Mouse (Mus musculus): ENCODE measurements at regions not wholly inside any gene's neighbourhood (a gene's known extent, or its start where the extent isn't known, plus 50 kb on each side); places are given as distances from the start of the nearest gene placed in this dataset.
A peak's percentile ranks its signal among the peaks of the same experiment; 100 is the strongest.

DNA sequence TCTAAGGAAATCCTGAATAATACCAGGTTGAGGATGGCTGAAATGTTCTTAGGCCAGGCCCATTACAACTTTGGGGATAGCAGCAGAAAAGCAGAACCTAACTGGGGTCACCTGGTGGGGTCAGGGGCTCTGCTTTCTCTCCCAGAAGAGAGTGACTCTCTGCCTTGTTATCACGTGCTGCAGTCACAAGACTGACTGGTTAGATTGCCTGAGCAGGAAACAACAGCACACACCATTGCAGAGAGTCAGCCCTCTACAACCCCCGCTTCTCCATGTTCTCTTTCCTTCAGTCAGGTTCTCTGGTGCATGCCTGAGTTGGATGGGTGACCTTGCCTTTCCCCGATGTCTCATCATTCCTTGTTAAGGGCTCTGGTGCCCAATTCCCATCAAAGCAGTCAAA is 91.2 kb upstream of the Hsd17b12 start:
- H3K9me3 ChIP-seq (replicated peaks) = no peaks in the 10 kb centered on the region
- no peak for ATAC-seq (ENCODE audit: insufficient number of reproducible peaks, low FRiP score)
- H3K36me3 ChIP-seq = no peaks in the 10 kb centered on the region
- H3K9ac ChIP-seq = no peak overlapping the region
- H3K4me3 ChIP-seq = no peak overlapping the region
- 47% methylated on average over 3 of the region's 3 CpGs for WGBS
- peaks cover 33% of the 10 kb centered on the region for H3K27me3 ChIP-seq (replicated peaks)
- no peak overlapping the region for H3K27ac ChIP-seq (ENCODE audit: poor library complexity, severe bottlenecking)
- no peak overlapping the region for H3K4me2 ChIP-seq
- peaks cover 42% of the 10 kb centered on the region for H3K4me1 ChIP-seq (replicated peaks)

GRCm38 (mm10) chr2:94246851-94247471 is 89.2 kb upstream of the Hsd17b12 start:
- Histone ChIP-seq H3K27me3 (replicated peaks) (peaks cover 52% of the 10 kb centered on the region), H3K4me1 (replicated peaks) (peaks cover 52% of the 10 kb centered on the region), H3K4me2 (peak overlapping the region; percentile 87), H3K4me3 (peak overlapping the region; percentile 47), H3K9ac (peak overlapping the region; percentile 49; the same call in 1 of the 2 replicates), H3K27ac (ENCODE audit: poor library complexity, severe bottlenecking) (no peak overlapping the region), H3K9me3 (replicated peaks) (no peaks in the 10 kb centered on the region), H3K36me3 (no peaks in the 10 kb centered on the region)
- no peak for ATAC-seq (ENCODE audit: insufficient number of reproducible peaks, low FRiP score)
- 2% methylated on average over 30 of the region's 30 CpGs for WGBS

- peaks cover 59% of the 10 kb centered on the region for H3K27me3 ChIP-seq (replicated peaks)
- H3K9me3 ChIP-seq (replicated peaks) = no peaks in the 10 kb centered on the region
- H3K4me2 ChIP-seq = peak overlapping the region; percentile 87
- peaks cover 58% of the 10 kb centered on the region for H3K4me1 ChIP-seq (replicated peaks)
- no peak overlapping the region for H3K27ac ChIP-seq (ENCODE audit: poor library complexity, severe bottlenecking)
- peak overlapping the region; percentile 47; the same call in 1 of the 2 replicates for H3K4me3 ChIP-seq
- no peak overlapping the region for H3K9ac ChIP-seq
- 26% methylated on average over 9 of the region's 9 CpGs for WGBS
- no peaks in the 10 kb centered on the region for H3K36me3 ChIP-seq
- ATAC-seq (ENCODE audit: insufficient number of reproducible peaks, low FRiP score) = no peak
Observed at GRCm38 (mm10) chr2:94246180-94246611, 88.4 kb upstream of the Hsd17b12 start.

- WGBS = 4% methylated on average over 16 of the region's 16 CpGs
- no peaks in the 10 kb centered on the region for H3K36me3 ChIP-seq
- H3K4me3 ChIP-seq = peak overlapping the region; percentile 47
- H3K9me3 ChIP-seq (replicated peaks) = no peaks in the 10 kb centered on the region
- H3K9ac ChIP-seq = no peak overlapping the region
- ATAC-seq (ENCODE audit: insufficient number of reproducible peaks, low FRiP score) = 0 out of 2 replicates have a peak, but pooled peaks have one; percentile 16
- peak overlapping the region; percentile 87 for H3K4me2 ChIP-seq
- H3K27me3 ChIP-seq (replicated peaks) = peaks cover 66% of the 10 kb centered on the region
- H3K4me1 ChIP-seq (replicated peaks) = peaks cover 66% of the 10 kb centered on the region
- no peak overlapping the region for H3K27ac ChIP-seq (ENCODE audit: poor library complexity, severe bottlenecking)
Observed at GRCm38 (mm10) chr2:94245305-94245959, 87.7 kb upstream of the Hsd17b12 start.

DNA sequence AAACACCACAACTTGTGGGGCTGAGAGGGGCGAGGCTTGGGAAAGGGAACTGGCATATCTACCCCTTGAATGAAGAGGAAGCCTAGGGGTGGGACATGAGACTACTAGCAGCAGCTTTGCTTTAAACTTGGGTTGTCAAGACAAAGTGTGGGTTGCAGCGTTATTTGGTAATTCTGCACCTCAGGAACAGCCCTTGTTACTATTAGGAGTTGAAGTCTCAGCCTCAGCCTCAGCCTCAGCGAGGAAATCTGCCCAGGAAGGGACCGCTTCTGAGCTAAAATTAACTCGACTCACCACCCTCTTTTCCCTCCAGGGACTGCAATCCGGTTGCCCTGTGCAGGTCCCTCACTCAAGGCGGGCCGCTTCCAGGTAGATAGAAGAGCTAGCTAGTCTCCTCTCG is 86.4 kb upstream of the Hsd17b12 start:
- peak overlapping the region; percentile 83 for H3K4me2 ChIP-seq

DNA sequence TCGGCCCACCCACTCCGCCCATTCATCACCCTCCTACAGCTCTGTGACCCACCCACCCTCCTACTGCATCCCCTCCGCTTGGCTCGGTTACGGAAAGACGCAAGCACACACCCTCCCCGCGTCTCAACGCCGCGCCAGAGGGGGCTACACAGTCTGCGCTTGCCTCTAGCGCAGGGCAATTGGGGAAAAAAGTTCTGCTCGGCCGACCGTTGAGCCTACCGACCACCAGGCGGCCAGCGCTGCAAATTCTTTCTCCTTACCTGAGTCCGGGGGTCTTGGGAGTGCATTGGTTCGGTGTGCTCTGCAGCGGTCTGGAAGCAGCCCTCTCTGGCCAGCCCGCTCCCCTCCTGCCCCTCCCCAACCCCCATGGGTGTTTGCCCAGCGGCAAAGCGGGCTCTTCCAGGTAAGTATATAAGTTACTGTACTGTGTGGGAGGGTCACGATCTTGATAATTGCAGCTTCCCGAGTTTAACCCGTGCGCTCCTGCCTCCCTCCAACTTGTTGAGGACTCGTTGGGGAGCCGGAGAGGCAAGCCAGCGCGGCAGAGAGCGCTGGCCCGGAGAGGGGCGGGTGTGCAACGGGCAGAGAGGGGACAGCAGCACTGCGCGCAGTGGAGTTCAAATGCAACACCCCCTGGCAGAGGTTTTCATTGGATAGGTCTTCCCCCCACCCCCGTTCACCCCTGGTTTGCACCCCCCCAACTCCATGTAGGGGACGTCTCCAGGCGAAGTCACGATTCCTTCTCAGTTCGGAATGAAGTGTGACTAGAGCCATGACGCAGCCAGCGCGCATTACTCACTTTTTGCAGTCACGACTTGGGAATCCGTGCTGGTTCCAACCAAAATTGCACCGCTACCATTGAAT is 85.5 kb upstream of the Hsd17b12 start:
- H3K4me1 ChIP-seq (replicated peaks) = peaks cover 67% of the 10 kb centered on the region

More for the DNA sequence above, 86.4 kb upstream of the Hsd17b12 start:
- Histone ChIP-seq H3K9ac (no peak overlapping the region), H3K36me3 (no peaks in the 10 kb centered on the region), H3K9me3 (replicated peaks) (no peaks in the 10 kb centered on the region), H3K27ac (ENCODE audit: poor library complexity, severe bottlenecking) (no peak overlapping the region), H3K4me1 (replicated peaks) (peaks cover 74% of the 10 kb centered on the region), H3K4me3 (peak overlapping the region; percentile 46), H3K27me3 (replicated peaks) (peaks cover 78% of the 10 kb centered on the region)
- ATAC-seq (ENCODE audit: insufficient number of reproducible peaks, low FRiP score) = no peak
- 3% methylated on average over 9 of the region's 9 CpGs for WGBS

DNA sequence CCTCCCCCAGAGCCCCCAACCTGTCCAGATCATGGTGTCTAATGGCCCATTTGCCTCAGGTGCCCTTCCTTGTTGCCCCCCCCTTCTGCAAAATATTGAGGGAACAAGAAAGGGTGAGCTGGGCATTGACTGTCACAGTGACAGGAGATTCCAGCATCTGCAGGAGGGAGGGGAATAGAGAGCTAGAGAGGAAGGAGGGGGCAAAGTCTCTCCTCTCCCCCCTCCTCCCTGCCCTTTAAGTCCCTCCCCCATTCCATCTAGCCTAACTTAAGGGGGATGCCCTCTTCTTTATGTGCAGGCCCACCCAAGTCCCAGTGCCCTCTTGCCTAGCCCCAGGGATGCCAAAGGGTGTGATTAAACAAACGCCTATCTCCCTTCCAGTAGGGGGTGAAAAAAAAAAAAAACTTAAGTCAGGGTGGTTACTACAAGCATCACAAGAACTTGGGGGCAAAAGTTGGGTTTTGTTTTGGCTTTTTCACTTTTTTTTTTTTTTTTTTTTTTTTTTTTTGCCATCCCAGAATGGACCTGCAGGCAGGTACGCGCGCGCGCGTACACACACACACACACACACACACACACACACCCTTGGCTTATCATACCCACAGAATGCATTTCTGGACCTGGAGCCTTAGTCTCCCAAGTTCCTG is 84.8 kb upstream of the Hsd17b12 start:
- Histone ChIP-seq H3K9me3 (replicated peaks) (no peaks in the 10 kb centered on the region), H3K27ac (ENCODE audit: poor library complexity, severe bottlenecking) (no peak overlapping the region), H3K4me1 (replicated peaks) (peaks cover 64% of the 10 kb centered on the region), H3K27me3 (replicated peaks) (peaks cover 89% of the 10 kb centered on the region), H3K36me3 (no peaks in the 10 kb centered on the region), H3K9ac (no peak overlapping the region), H3K4me2 (peak overlapping the region; percentile 83), H3K4me3 (peak overlapping the region; percentile 46)
- no peak for ATAC-seq (ENCODE audit: insufficient number of reproducible peaks, low FRiP score)
- under 1% methylated on average over 7 of the region's 7 CpGs for WGBS

More for the DNA sequence above, 85.5 kb upstream of the Hsd17b12 start:
- H3K9ac ChIP-seq = no peak overlapping the region
- H3K9me3 ChIP-seq (replicated peaks) = no peaks in the 10 kb centered on the region
- H3K4me2 ChIP-seq = peak overlapping the region; percentile 83
- WGBS = 2% methylated on average over 50 of the region's 50 CpGs
- no peak overlapping the region for H3K27ac ChIP-seq (ENCODE audit: poor library complexity, severe bottlenecking)
- no peak for ATAC-seq (ENCODE audit: insufficient number of reproducible peaks, low FRiP score)
- peak overlapping the region; percentile 46 for H3K4me3 ChIP-seq
- H3K27me3 ChIP-seq (replicated peaks) = peaks cover 83% of the 10 kb centered on the region
- H3K36me3 ChIP-seq = no peaks in the 10 kb centered on the region

GRCm38 (mm10) chr2:94242051-94242397 is 84.3 kb upstream of the Hsd17b12 start:
- Histone ChIP-seq H3K4me1 (replicated peaks) (peaks cover 60% of the 10 kb centered on the region), H3K36me3 (no peaks in the 10 kb centered on the region), H3K27me3 (replicated peaks) (peaks cover 86% of the 10 kb centered on the region), H3K9me3 (replicated peaks) (no peaks in the 10 kb centered on the region), H3K4me3 (peak overlapping the region; percentile 50; the same call in 1 of the 2 replicates), H3K4me2 (peak overlapping the region; percentile 85; the same call in 1 of the 2 replicates), H3K27ac (ENCODE audit: poor library complexity, severe bottlenecking) (no peak overlapping the region), H3K9ac (no peak overlapping the region)
- WGBS = 4% methylated on average over 4 of the region's 4 CpGs
- ATAC-seq (ENCODE audit: insufficient number of reproducible peaks, low FRiP score) = no peak

- Histone ChIP-seq H3K27ac (ENCODE audit: poor library complexity, severe bottlenecking) (no peak overlapping the region), H3K4me1 (replicated peaks) (peaks cover 54% of the 10 kb centered on the region), H3K4me2 (peak overlapping the region; percentile 85), H3K4me3 (peak overlapping the region; percentile 50), H3K9ac (peak overlapping the region; percentile 53; the same call in 1 of the 2 replicates), H3K27me3 (replicated peaks) (peaks cover 83% of the 10 kb centered on the region), H3K36me3 (no peaks in the 10 kb centered on the region), H3K9me3 (replicated peaks) (no peaks in the 10 kb centered on the region)
- under 1% methylated on average over 55 of the region's 55 CpGs for WGBS
- no peak for ATAC-seq (ENCODE audit: insufficient number of reproducible peaks, low FRiP score)
Observed at GRCm38 (mm10) chr2:94241301-94242050, 83.7 kb upstream of the Hsd17b12 start.

- ATAC-seq (ENCODE audit: insufficient number of reproducible peaks, low FRiP score) = no peak
- peak overlapping the region; percentile 85 for H3K4me2 ChIP-seq
Observed at GRCm38 (mm10) chr2:94240411-94240810, 82.6 kb upstream of the Hsd17b12 start.

More at GRCm38 (mm10) chr2:94240411-94240810, 82.6 kb upstream of the Hsd17b12 start:
- no peak overlapping the region for H3K27ac ChIP-seq (ENCODE audit: poor library complexity, severe bottlenecking)
- WGBS = 2% methylated on average over 17 of the region's 17 CpGs
- no peak overlapping the region for H3K9ac ChIP-seq
- peaks cover 78% of the 10 kb centered on the region for H3K27me3 ChIP-seq (replicated peaks)
- peak overlapping the region; percentile 50 for H3K4me3 ChIP-seq
- H3K36me3 ChIP-seq = no peaks in the 10 kb centered on the region
- H3K9me3 ChIP-seq (replicated peaks) = no peaks in the 10 kb centered on the region
- peaks cover 44% of the 10 kb centered on the region for H3K4me1 ChIP-seq (replicated peaks)

Data from heart, embryonic 12.5 days (tissue).